Mouse (Mus musculus): ENCODE results near the gene Slc30a2. TPM values are rescaled to one million over a fixed set of nuclear protein-coding genes. Genes with fewer than 3 reads are reported as not detected.
A peak's percentile ranks its signal among the peaks of the same experiment; 100 is the strongest.
"Not testable (repeated sequence)": the region's sequence is repeated elsewhere in the genome, so short reads cannot be mapped to it uniquely, and the experiment has no call there.

The Slc30a2 gene
- polyA plus RNA-seq, 1 experiment: 27.4 TPM

DNA sequence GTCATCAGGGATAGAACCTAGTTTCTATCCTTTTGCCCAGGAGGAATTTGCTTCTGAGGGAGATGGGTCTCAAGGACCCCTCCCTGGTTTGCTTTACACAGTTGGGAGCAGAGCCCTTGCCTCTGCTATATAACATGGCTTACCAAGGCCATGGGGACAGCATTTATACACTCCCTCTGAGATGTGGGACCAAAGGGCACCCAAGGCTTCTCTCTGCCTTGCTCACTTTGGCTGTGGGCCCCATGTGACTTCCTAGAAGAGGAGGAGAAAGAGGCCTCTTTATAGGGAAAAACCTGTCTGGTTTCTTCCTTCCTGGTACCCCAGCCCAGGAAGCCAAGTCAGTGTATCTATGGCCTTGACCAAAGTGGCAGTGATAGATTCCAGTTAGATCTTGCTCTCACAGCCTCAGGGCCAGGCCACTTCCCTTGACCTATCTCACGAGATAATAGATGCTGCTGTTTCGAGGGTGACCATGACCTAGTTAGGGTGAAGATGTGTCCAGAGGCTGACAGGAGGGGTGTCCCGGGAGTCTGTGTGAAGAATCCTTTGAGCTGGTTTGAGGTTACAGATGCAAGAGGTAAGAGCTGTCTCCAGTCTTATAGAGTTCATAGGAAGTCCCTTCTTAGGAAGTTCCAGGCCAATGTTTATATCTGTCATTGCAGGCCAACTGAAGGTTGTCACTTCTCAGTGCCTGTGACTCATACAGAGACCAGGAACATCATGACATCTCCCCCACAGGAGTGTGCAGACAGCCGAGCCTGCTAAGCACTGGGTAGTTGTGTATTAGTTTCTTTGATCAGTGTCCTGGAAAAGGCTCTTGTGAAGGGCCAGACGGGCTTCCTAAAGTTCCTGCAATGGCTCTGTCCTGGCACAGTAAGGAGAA, 10.8 kb downstream of the Slc30a2 start:
- 47% methylated on average over 5 of the region's 5 CpGs for WGBS
- no peak for DNase-seq (ENCODE audit: low read depth, low spot score)

DNA sequence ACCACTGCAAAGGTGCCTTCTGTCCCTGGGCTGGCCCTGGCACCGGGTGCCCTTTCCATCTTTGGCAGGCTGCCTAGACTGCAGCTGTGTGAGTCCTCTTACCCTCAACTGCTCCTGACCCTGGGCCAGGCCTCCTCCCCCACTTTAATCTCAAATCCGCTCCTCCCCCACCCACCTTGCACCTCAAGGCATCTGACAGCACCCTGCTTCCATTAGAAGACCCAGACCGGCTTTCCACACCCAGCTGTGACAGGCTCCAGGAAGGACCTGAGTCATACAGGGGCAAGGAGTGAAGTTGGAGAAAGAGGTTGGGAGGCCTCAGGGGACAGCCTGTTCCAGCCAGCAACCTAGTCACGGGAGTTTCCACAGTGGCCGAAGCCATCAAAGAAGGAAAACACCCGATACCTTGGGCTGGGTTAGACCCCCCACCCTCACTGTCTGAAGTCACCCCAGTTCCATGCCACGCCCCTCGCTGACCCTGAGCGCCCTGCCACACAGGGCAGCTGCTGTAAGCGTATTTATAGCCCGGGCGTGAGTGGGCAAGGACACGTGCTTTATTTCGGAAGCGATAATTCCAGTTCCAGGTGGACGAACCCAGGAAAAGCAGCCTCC, 13.0 kb downstream of the Slc30a2 start:
- peak; percentile 56 for DNase-seq (ENCODE audit: low read depth, low spot score)
- WGBS: 19% methylated on average over 16 of the region's 16 CpGs

DNA sequence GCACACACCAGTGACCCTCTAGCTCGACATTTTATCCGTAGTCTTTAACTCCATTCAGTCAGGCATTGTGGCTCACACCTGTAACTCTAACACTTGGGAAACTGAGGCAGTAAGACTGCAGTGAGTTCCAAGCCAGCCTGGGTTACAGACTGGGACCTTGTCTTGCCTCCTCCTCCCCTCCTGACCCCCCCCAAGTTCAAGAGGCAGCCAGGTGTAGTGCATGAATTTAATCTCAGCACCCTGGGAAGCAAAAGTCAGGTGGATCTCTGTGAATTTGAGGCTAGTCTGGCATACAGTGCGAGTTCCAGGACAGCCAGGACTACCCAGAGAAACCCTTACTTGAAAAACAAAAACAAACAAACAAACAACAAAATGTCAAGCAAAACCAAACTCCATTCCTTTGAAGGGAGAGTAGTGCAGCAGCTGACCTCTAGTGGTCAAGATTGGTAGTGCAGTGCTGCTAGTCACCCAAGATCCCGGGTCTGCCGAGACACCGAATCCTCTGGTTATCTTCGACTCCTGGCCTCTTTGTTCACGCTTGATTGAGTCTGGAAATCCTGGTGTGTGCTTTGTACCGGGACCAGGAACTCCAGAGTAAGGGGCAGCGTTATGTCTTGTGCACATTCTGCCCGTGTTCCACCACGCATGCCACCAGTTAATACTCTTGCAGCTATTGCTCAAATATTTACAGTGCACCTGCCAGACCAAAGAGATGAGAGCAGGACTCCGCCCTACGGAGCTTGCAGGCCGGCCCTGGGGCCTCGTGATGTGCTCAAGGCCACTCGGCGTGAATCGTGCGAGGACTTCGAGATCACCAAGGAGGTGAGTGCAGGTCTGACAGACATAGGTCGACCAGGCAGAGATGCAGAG, 13.8 kb downstream of the Slc30a2 start:
- DNase-seq (ENCODE audit: low read depth, low spot score): peak; percentile 75
- WGBS: 11% methylated on average over 22 of the region's 22 CpGs

DNA sequence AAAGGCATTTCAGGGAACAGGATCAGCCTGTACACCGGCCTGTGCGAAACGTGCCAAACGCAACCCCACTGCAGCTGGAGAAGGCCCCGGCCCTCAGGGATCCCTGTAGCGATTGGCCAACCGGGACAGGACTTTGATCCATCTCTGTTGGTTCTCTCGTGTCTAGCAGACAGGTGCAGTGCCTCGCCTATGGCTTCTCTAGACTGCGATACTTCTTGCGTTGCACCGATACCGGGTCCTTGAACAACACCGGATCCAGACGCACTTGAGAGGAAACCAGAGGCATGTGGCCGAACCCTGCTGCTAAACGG, 14.4 kb downstream of the Slc30a2 start:
- 23% methylated on average over 17 of the region's 17 CpGs for WGBS

DNA sequence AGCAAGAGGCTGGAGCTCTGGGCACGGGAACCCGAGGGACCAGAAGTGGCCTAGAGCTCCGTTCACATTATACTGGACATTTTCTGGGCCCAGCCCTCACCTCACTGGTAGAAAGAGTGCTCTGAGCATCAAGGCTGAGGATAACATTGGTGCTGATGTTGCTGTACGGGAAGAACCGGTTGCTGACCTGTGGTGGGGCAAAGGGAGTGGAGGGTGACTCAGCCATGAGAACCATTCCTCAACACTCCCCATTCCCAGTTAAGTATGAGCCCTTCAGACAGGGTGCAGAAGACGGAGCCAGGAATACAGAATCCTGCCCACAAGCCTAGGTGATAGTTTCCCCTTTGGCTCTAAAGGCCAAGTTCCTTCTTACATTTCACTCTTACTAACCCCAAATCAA, 16.7 kb downstream of the Slc30a2 start:
- no peak for DNase-seq (ENCODE audit: low read depth, low spot score)
- WGBS: 74% methylated on average over 6 of the region's 6 CpGs

More for the DNA sequence above, 14.4 kb downstream of the Slc30a2 start:
- no peak for DNase-seq (ENCODE audit: low read depth, low spot score)

DNA sequence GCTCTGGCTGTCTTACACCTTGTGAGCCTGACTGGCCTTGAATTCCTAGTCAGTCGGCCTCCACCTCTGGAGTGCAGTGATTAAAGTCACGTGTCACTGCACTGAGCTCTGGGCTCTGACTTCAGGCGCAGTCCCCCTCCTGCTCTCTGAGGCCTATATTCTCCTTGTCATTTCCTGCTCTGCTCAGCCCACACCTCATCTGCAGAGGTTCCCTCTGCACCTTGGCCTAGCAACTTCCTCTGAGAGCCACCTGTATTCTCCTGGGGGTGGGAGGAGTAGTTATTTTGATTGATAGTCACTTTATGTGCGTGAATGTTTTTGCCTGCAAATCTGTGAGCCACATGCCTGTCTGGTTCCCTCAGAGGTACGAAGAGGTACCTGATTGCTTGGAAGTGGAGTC, 18.2 kb downstream of the Slc30a2 start:
- WGBS: 25% methylated on average over 5 of the region's 5 CpGs
- no peak for DNase-seq (ENCODE audit: low read depth, low spot score)

DNA sequence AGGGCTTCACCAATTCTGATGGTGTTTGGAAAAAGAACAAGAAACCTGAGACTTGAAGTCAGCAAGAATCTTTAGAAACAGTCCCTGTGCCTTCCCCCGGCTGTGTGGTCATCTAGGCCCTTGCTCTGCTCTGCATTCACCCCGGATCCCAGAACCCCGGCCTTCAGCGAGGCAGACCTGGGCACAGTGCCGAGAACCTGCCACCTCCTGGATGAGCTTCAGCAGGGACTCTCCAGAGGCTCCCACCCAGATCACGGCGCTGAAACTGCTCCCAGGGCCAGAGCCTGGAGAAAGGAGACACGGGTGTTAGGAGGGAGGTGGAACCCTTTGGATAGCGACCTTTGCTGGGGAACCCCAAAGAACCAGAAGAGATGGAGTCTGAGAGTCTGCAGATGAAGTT, 19.1 kb downstream of the Slc30a2 start:
- WGBS: 72% methylated on average over 9 of the region's 9 CpGs
- DNase-seq (ENCODE audit: low read depth, low spot score): no peak

DNA sequence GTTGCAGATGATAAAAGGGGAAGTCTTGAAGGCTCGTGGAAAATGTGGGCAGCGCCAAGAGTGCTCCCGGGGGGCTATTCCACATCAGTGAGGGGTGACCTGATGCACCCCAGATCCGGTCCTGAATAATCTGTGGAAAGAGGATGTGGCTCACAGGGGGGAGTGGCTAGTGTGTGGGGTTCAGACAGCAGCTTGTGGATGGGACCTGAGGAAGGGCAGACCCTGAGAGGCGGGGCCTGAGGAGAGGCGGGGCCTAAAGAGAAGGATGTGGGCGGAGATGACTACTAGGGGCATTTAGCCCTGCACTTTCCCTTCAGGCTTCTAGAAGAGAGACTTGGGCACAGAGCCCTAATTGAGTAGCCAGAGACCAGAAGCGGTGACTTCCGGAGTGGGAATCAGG, 19.6 kb downstream of the Slc30a2 start:
- DNase-seq (ENCODE audit: low read depth, low spot score): no peak
- WGBS: 50% methylated on average over 9 of the region's 9 CpGs

DNA sequence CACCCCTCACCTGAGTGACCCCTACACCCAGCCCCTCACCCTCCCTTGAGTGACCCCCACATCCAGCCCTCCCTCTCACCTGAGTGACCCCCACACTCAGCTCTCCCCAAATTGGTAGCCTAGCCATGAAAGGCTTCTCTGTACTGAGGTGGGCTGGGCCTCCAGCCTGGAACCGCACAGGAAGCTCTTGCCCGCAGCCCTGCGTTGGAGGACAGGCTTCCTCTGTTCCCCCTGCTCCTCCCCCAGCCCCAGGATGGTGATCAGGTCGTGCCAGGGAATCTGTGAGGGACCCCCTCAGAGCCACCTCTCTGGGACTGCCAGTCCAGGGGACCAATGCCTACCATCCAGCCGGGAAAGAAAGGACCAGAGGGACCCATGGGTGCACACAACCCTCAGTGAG, 22.3 kb downstream of the Slc30a2 start:
- no peak for DNase-seq (ENCODE audit: low read depth, low spot score)
- WGBS: 59% methylated on average over 5 of the region's 5 CpGs

DNA sequence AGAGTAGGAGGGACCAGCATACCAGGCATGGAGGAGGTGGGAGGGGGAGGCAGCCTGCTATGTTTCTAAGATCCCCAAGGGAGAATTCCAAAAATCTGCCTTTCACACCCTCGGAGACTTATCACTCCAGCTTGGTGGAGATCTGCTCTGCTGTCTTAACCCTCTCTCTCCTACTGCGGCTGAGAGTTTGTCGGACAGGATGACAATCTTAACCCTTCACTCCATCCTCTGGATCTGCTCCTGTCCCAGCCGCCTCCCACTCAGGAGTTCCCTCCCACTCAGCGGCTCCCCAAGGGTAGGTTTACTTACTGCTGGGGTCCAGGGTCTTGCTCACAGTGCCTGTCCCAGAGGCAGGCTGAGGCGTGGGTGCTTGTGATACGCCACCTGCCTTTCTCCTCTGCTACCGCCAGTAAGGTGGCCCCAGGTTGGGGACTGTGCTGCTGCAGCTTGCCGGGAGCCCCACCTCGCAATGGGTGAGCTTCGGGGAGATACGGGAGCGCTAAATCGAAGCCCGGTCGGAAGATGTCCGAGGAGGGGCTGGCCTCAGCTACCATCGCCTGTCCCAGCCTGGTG, 27.8 kb downstream of the Slc30a2 start:
- 4% methylated on average over 18 of the region's 18 CpGs for WGBS
- no peak for DNase-seq (ENCODE audit: low read depth, low spot score)

DNA sequence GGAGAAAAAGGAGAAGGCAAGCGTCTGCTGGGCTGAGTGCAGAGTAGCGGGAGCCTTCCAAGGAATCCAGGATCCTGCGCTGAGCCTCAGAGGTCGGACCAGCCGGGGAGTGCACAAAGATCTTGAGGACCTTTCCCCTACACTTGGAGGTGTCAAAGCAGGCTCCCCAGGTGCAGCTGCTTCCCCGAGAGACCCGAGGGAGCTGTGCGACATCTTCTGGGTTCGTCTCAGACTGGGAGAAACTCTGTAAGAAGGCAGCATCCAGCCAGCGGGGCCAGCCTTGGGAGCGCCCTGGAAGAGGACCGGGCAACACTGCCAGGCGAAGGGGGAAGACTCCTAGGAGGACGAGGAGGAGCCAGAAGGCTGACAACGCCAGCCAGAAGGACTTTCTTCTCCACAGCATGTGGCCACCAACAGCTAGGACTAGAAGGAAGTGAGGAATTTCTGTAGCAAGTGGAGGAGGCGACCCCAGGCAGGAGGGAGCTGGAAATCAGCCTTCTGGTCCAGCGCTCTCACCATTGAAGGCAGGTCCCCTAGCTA, 28.4 kb downstream of the Slc30a2 start:
- WGBS: 1% methylated on average over 17 of the region's 17 CpGs

DNA sequence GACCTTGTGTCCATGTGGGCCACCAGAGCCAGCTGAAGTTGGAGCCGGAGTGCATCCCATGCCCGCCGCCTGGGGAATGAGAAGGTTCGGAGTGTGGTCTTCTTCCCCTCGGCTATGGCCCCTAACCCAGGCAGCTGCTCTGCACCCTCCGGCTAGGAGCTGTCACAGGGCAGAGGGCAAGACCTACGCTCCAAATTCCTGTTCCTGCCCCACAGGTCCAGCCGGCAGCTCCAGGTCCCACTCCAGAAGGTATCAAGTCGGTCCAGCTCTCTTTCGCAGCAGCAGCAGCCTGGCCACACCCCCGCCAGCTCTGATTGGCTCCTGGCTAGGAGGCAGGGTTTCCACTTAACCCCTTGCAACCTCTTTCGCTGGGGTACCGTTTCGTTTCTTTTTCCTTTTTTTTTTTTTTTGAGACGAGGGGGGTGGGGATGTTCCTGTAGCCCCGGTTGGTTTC, 29.3 kb downstream of the Slc30a2 start:
- no peak for DNase-seq (ENCODE audit: low read depth, low spot score)
- WGBS: under 1% methylated on average over 16 of the region's 16 CpGs

More for the DNA sequence above, 28.4 kb downstream of the Slc30a2 start:
- DNase-seq (ENCODE audit: low read depth, low spot score): no peak

DNA sequence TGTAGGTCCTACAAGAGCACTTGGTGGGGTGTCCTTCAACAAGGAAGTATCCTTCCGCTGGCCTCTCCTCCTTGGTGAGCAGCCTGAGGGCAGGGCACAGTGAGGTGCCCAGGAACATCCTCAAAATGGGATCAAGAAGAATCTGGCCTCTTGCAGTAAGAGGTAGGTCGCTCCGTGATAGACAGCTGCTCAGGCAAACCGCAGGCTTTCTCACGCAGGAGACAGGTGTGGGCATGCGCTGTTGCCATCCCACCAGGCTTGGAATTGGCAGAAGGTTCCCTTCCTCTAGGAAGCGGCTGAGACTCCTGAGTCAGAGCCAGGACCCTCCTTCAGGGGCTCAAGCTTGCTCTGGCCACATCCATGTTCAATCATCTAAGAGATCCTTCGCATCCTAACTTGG, 30.3 kb downstream of the Slc30a2 start:
- 93% methylated on average over 8 of the region's 8 CpGs for WGBS
- DNase-seq (ENCODE audit: low read depth, low spot score): no peak

DNA sequence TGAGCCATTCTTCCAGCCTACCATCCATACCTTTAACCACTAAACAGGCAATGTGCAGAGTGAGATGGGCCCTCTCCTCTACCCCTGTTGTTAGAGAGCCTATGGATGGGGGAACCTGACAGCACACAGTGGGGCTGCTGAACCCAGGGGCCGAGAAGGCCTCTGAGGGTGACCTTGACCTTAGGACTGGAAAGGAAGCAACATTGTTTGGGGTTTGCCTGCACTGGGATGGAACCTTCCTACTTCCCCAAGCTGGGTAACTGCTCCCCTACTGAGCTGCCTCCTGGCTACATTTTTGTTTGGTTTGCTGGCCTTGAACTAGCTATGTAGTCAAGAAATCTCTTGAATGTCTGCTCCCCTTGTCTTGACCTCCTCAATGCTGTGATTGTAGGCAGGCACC, 31.3 kb downstream of the Slc30a2 start:
- 52% methylated on average over 1 of the region's 1 CpGs for WGBS
- DNase-seq (ENCODE audit: low read depth, low spot score): no peak

DNA sequence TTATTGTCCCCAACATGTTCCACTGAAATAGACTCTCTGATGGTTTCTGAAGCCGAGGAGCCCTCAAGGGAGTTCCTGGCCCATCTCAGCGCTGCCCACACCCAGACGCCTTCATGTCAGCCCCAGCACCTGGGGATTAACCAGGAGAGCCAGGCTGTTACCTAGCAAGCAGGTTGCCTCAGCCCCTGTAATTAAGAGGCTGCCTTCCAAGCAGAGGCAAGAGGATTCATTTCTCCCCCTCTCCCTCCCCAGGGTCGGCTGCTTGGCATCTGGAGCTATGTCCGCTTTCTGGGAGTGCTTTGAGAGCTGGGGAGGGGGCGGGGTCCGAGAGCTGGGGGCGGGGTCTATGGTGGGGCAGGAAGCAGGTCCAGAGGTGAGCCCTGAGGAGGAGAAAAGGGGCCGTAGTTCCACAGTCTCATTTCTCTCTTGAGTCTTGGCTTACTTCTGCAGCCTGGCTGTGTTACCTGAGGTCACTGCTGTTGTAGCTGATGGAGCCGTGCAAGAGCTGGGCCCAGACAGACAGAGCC, 35.2 kb downstream of the Slc30a2 start:
- 56% methylated on average over 10 of the region's 10 CpGs for WGBS
- DNase-seq (ENCODE audit: low read depth, low spot score): no peak

DNA sequence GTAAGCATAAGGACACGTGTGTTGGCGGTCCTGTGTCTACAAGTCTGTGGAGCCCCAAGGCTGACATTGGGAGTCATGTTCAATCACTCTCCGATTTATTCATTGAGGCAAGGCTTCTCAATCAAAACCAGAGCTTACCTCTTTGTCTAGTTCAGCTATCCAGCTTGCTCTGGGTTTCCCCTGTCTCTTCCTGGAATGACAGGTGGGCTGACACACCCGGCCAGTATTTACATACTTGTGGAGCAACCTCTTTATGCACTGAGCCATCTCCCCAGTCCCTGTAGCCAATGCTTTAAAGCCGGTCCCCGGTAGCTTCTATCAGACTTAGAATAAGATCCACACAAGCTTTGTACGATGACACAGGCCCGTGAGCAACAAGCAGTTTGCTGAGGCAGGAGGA, 36.5 kb downstream of the Slc30a2 start:
- no peak for DNase-seq (ENCODE audit: low read depth, low spot score)
- WGBS: 34% methylated on average over 8 of the region's 8 CpGs

DNA sequence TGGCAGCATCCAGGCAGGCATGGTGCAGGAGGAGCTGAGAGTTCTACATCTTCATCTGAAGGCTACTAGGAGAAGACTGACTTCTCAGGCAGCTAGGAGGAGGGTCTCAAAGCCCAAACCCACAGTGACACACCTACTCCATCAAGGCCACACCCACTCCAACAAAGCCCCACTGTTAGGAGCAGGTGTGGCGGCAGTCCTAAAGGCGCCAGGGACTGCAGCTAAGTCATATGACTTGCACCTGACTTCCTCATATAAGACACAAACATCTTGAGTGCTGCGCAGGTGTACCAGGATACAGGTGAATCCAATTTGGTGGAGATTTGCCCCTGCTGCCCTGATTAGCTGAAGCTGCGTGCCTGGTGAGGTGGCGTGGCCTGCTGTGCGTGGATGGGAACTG, 40.8 kb downstream of the Slc30a2 start, which contains the start of gene Extl1:
Gene Extl1 (minus strand): TSS at position 101 of the 400 bp plus-strand sequence.
- WGBS: 84% methylated on average over 2 of the region's 6 CpGs
- not testable (repeated sequence) for DNase-seq (ENCODE audit: low read depth, low spot score)

DNA sequence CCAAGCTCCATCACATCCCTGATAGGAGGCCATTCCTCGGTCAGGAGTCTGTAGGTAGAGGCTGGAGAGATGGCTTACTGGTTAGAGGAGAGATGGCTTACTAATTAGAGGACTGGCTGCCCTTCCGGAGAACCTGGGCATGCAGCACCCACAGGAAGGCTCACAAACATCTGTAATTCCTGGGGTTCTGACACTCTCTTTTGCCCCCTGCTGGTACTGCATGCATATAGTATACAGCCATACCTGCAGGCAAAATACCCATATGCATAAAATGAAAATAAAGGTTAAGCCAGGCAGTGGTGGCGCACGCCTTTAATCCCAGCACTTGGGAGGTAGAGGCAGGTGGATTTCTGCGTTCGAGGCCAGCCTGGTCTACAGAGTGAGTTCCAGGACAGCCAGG, 44.3 kb downstream of the Slc30a2 start:
- WGBS: 68% methylated on average over 6 of the region's 6 CpGs
- no peak for DNase-seq (ENCODE audit: low read depth, low spot score)

DNA sequence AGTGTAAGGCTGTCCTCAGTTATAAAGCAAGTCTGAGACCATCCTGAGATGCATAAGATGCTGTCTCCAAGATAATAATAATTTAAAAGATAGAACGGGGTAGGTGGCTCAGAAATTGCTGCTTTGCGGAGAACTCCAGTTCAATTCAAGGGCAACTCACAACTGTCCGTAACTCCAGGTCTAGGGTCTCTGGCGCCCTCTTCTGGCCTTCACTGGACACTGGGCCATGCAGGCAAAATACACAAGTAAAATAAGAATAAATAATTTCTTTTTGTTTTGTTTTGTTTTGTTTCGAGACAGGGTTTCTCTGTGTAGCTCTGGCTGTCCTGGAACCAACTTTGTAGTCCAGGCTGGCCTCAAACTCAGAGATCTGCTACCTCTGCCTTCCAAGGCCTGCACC, 45.4 kb downstream of the Slc30a2 start:
- DNase-seq (ENCODE audit: low read depth, low spot score): no peak
- 6% methylated on average over 5 of the region's 5 CpGs for WGBS
